In the genomic region with DNA sequence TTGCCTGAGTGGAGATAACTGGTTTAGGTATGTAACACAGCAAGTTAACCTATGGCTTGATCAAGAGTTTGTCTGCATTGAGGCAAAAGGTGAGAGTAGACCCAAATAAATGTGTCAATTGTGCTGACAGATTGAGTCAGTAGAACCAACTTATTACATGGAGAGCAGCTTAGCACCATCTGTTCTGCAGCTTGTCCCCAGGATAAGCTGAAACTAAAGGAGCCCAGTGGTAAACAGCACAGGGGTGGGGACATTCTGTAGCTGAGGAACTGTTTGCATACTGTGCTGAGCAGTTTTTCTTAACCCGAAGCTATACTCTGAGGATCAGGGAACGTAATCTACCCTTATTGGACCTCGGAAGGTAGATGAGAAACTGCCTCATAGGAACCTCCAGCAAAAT, we compare ENCODE assay signal across 32 mouse cellular contexts. TPM values are rescaled to one million over a fixed set of nuclear protein-coding genes. Genes with fewer than 3 reads are reported as not detected.
DNase-seq lines count a peak whose midpoint lies in the region; ATAC-seq lines count a peak whose summit lies in the region.
"Had no signal": no experiment of that assay in that cellular context is flagged by ENCODE, and none has a peak within 500 bp of the region (broad histone marks: within the 10 kb centered on the region; RNA-seq: fewer than 3 reads in every experiment).

No protein-coding gene starts in this region.

- no peak for ATAC-seq in forebrain, embryonic 13.5 days
- ATAC-seq in forebrain, embryonic 15.5 days (replicated peaks) = no peak
- ATAC-seq: activated CD4-positive, CD25-positive, alpha-beta regulatory T cell, adult 4 months; hindbrain, postnatal 0 days; intestine, embryonic 15.5 days; midbrain, embryonic 13.5 days had no signal

- H3K9me3 ChIP-seq in forebrain, embryonic 13.5 days (replicated peaks) = no peaks in the 10 kb centered on the region
- no peaks in the 10 kb centered on the region for H3K9me3 ChIP-seq in forebrain, embryonic 15.5 days
- H3K9me3 ChIP-seq: embryonic facial prominence, embryonic 10.5 days; embryonic facial prominence, embryonic 15.5 days; forebrain, embryonic 12.5 days; hindbrain, embryonic 12.5 days; intestine, embryonic 15.5 days; midbrain, embryonic 13.5 days had no signal

- H3K4me2 ChIP-seq in forebrain, embryonic 13.5 days = no peak overlapping the region
- H3K4me2 ChIP-seq in forebrain, embryonic 15.5 days (replicated peaks) = no peak overlapping the region
- H3K4me2 ChIP-seq: embryonic facial prominence, embryonic 15.5 days; forebrain, embryonic 12.5 days; heart, embryonic 11.5 days; hindbrain, embryonic 12.5 days; intestine, embryonic 15.5 days; midbrain, embryonic 13.5 days had no signal

- 89% methylated on average over 3 of the region's 3 CpGs for WGBS in forebrain, embryonic 13.5 days
- 92% methylated on average over 3 of the region's 3 CpGs for WGBS in forebrain, embryonic 15.5 days

- no peak overlapping the region for H3K4me3 ChIP-seq in forebrain, embryonic 13.5 days
- no peak overlapping the region for H3K4me3 ChIP-seq in forebrain, embryonic 15.5 days
- H3K4me3 ChIP-seq: embryonic facial prominence, embryonic 10.5 days; embryonic facial prominence, embryonic 15.5 days; forebrain, embryonic 12.5 days; gastrocnemius, adult 2 months; hindbrain, embryonic 12.5 days; intestine, embryonic 15.5 days; midbrain, embryonic 13.5 days had no signal

- H3K27me3 ChIP-seq in forebrain, embryonic 13.5 days = no peaks in the 10 kb centered on the region
- no peaks in the 10 kb centered on the region for H3K27me3 ChIP-seq in forebrain, embryonic 15.5 days
- H3K27me3 ChIP-seq: CH12.LX; embryonic facial prominence, embryonic 15.5 days; forebrain, embryonic 12.5 days; hindbrain, embryonic 12.5 days; intestine, embryonic 15.5 days; midbrain, embryonic 13.5 days had no signal

- no peaks in the 10 kb centered on the region for H3K36me3 ChIP-seq in forebrain, embryonic 13.5 days (ENCODE audit: poor library complexity, severe bottlenecking)
- no peaks in the 10 kb centered on the region for H3K36me3 ChIP-seq in forebrain, embryonic 15.5 days
- H3K36me3 ChIP-seq: embryonic facial prominence, embryonic 10.5 days; embryonic facial prominence, embryonic 15.5 days; forebrain, embryonic 12.5 days; hindbrain, embryonic 12.5 days; intestine, embryonic 15.5 days; midbrain, embryonic 13.5 days had no signal

- DNase-seq in retina, postnatal 1 day = peak; percentile 29
- DNase-seq in retina, embryonic 14.5 days (ENCODE audit: low spot score) = no peak
- DNase-seq in layer of hippocampus, adult 8-10 months (ENCODE audit: low spot score in 2 of 2) = peak; percentile 24 to 34
- DNase-seq in retina, postnatal 7 days (ENCODE audit: low read depth, low spot score) = peak; percentile 21
- no peak for DNase-seq in adrenal gland, adult 2 months
- DNase-seq: adrenal gland, adult 8-10 months; cerebellum, postnatal 10 days; gastrocnemius, adult 2 months; gastrocnemius, postnatal 36 days; heart, adult 18-20 months; heart, postnatal 36 days; kidney, adult 2 months; kidney, postnatal 36 days; liver; lung, adult 2 months; lung, postnatal 10 days; thymus, adult 2 months; thymus, postnatal 36 days had no signal

- no peaks in the 10 kb centered on the region for H3K4me1 ChIP-seq in forebrain, embryonic 13.5 days
- H3K4me1 ChIP-seq in forebrain, embryonic 15.5 days = no peaks in the 10 kb centered on the region
- H3K4me1 ChIP-seq: embryonic facial prominence, embryonic 15.5 days; intestine, embryonic 15.5 days had no signal

- no peak overlapping the region for H3K9ac ChIP-seq in forebrain, embryonic 13.5 days
- H3K9ac ChIP-seq in forebrain, embryonic 15.5 days (replicated peaks) = no peak overlapping the region
- H3K9ac ChIP-seq: embryonic facial prominence, embryonic 15.5 days; forebrain, embryonic 12.5 days; hindbrain, embryonic 12.5 days; intestine, embryonic 15.5 days; liver, embryonic 14.5 days; midbrain, embryonic 13.5 days had no signal

- H3K27ac ChIP-seq in forebrain, embryonic 13.5 days = 0 out of 2 replicates have a peak overlapping the region, but pooled peaks have one; percentile 4
- no peak overlapping the region for H3K27ac ChIP-seq in forebrain, embryonic 15.5 days (replicated peaks)
- H3K27ac ChIP-seq: embryonic facial prominence, embryonic 10.5 days; embryonic facial prominence, embryonic 15.5 days; forebrain, embryonic 12.5 days; gastrocnemius, adult 2 months; hindbrain, embryonic 12.5 days; hindbrain, postnatal 0 days; intestine, embryonic 15.5 days; liver, embryonic 14.5 days; macrophage; midbrain, embryonic 13.5 days had no signal

RNA-seq across cellular contexts. Expression of gene Gm10762, which starts 17.2 kb away (rescaled TPM):
- 24.1 and 24.8 TPM in 2 replicates for polyA plus RNA-seq in forebrain, embryonic 13.5 days (2015; fragmentation: Nextera tagmentation; extraction: Ambion mirVana)
- 24.4 and 26.3 TPM in 2 replicates for polyA plus RNA-seq in forebrain, embryonic 15.5 days (2015; fragmentation: Nextera tagmentation; extraction: Ambion mirVana)
- 1 to 10 TPM; 3.6 to 5.4 (median 5.0) TPM for total RNA-seq in layer of hippocampus, adult 8-10 months (2022)
- total RNA-seq in adrenal gland, adult 2 months (2021) = 1 to 10 TPM; 4.0 to 6.7 TPM
- 5.1 and 6.8 TPM in 2 replicates for polyA plus RNA-seq in adrenal gland, adult 2 months (2012; rRNA removed)

RNA-seq across cellular contexts. Expression of gene Zc3h6, which starts 17.5 kb away (rescaled TPM):
- polyA plus RNA-seq in forebrain, embryonic 13.5 days (2015; fragmentation: Nextera tagmentation; extraction: Ambion mirVana) = 3.7 and 4.4 TPM in 2 replicates
- 4.8 and 5.4 TPM in 2 replicates for polyA plus RNA-seq in forebrain, embryonic 15.5 days (2015; fragmentation: Nextera tagmentation; extraction: Ambion mirVana)
- 10 to 100 TPM; 17.3 to 18.8 (median 17.6) TPM for total RNA-seq in layer of hippocampus, adult 8-10 months (2022)
- 1 to 10 TPM; 3.1 to 7.1 TPM for total RNA-seq in adrenal gland, adult 2 months (2021)
- polyA plus RNA-seq in adrenal gland, adult 2 months (2012; rRNA removed) = 1.4 and 1.5 TPM in 2 replicates

RNA-seq across cellular contexts. Expression of gene Zc3h8, which starts 40.9 kb away (rescaled TPM):
- polyA plus RNA-seq in forebrain, embryonic 13.5 days (2015; fragmentation: Nextera tagmentation; extraction: Ambion mirVana) = 9.3 and 10.3 TPM in 2 replicates
- 10.5 and 11.3 TPM in 2 replicates for polyA plus RNA-seq in forebrain, embryonic 15.5 days (2015; fragmentation: Nextera tagmentation; extraction: Ambion mirVana)
- total RNA-seq in layer of hippocampus, adult 8-10 months (2022) = 1 to 10 TPM; 4.5 to 7.4 (median 6.0) TPM
- total RNA-seq in adrenal gland, adult 2 months (2021) = 1 to 10 TPM; 2.9 to 3.7 TPM
- 0.49 and 0.50 TPM in 2 replicates for polyA plus RNA-seq in adrenal gland, adult 2 months (2012; rRNA removed)

Comparison
In these comparisons a context has a peak if more than half of its experiments do, and no peak if none do; other contexts are left out.
1. DNase-seq: peak in retina, postnatal 1 day (single experiment), layer of hippocampus, adult 8-10 months (2 of 2) and retina, postnatal 7 days (single experiment); none in retina, embryonic 14.5 days (single experiment) and adrenal gland, adult 2 months (single experiment).